8 mouse cellular contexts compared by ENCODE assay signal in the genomic region with DNA sequence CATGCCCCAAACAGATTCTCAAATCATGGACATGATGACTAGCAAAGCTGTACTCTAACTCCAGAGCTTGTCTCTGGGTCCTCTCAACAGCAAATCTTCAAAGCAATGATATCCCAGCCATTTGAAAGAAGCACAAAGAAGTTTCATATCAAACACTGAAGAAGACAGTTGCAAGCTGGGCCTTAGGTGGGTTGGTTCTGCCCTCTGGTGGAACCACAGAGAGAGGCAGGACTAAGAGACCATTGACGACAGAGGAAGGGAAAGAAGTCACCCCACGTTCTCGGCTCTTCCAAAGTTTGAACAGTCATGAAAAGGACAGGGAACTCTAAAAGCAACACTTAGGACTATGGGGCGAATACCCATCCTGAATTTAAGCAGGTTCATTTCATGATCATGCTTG. TPM values are rescaled to one million over a fixed set of nuclear protein-coding genes. Genes with fewer than 3 reads are reported as not detected.
DNase-seq lines count a peak whose midpoint lies in the region; ATAC-seq and TF ChIP-seq lines count a peak whose summit lies in the region.

No protein-coding gene starts in this region.

- no peak for DNase-seq in gastrocnemius, adult 2 months
- no peak for DNase-seq in gastrocnemius, adult 18-20 months (ENCODE audit: low spot score)
- peak; percentile 24 for DNase-seq in neural tube, embryonic 10.5 days (ENCODE audit: extremely low spot score, low spot score)
- peak; percentile 14 to 30 for DNase-seq in adrenal gland, postnatal 36 days
- peak; percentile 35 for DNase-seq in lung, postnatal 10 days
- no peak for DNase-seq in gastrocnemius, adult 8-10 months (ENCODE audit: low spot score in 2 of 2)
- DNase-seq in heart, adult 11 months, result no peak

- WGBS in neural tube, embryonic 15.5 days, result 21% methylated on average over 4 of the region's 4 CpGs

- ATAC-seq in neural tube, embryonic 15.5 days (ENCODE audit: low FRiP score), result no peak

- H3K9ac ChIP-seq in neural tube, embryonic 15.5 days (replicated peaks), result no peak overlapping the region

- no peak overlapping the region for H3K4me2 ChIP-seq in neural tube, embryonic 15.5 days

- no peaks in the 10 kb centered on the region for H3K9me3 ChIP-seq in neural tube, embryonic 15.5 days (replicated peaks)

- H3K4me1 ChIP-seq in neural tube, embryonic 15.5 days, result no peaks in the 10 kb centered on the region

- intact Hi-C loops in gastrocnemius, adult 2 months (cut with DNase I), result no loop called here

- no peaks in the 10 kb centered on the region for H3K36me3 ChIP-seq in neural tube, embryonic 15.5 days

- TF ChIP-seq CTCF in gastrocnemius, adult 2 months (IDR thresholded peaks at IDR 0.05), result peak; percentile 54

- H3K27ac ChIP-seq in gastrocnemius, adult 2 months, result no peak overlapping the region
- H3K27ac ChIP-seq in neural tube, embryonic 15.5 days (replicated peaks), result no peak overlapping the region

- no peaks in the 10 kb centered on the region for H3K27me3 ChIP-seq in neural tube, embryonic 15.5 days (replicated peaks)

- H3K4me3 ChIP-seq in gastrocnemius, adult 2 months, result no peak overlapping the region
- no peak overlapping the region for H3K4me3 ChIP-seq in neural tube, embryonic 15.5 days (replicated peaks)

RNA-seq across cellular contexts. Expression of a gene that starts 18.5 kb away (rescaled TPM):
- total RNA-seq in gastrocnemius, adult 2 months (2021), result under 1 TPM; 0.36 to 0.45 TPM
- under 1 TPM; 0.21 to 0.40 TPM for total RNA-seq in gastrocnemius, adult 18-20 months (2021)
- polyA plus RNA-seq in neural tube, embryonic 15.5 days (2015; fragmentation: Nextera tagmentation; extraction: Ambion mirVana), result 12.0 and 21.9 TPM in 2 replicates
- total RNA-seq in adrenal gland, postnatal 36 days (2021), result 1 to 10 TPM; 3.2 to 4.1 TPM
- total RNA-seq in gastrocnemius, adult 8-10 months (2022), result under 1 TPM; 0.17 to 0.85 (median 0.34) TPM

RNA-seq across cellular contexts. Expression of a gene that starts 36.8 kb away (rescaled TPM):
- total RNA-seq in gastrocnemius, adult 2 months (2021), result 1 to 10 TPM; 6.1 to 9.9 TPM
- 1 to 10 TPM; 3.8 TPM for total RNA-seq in gastrocnemius, adult 18-20 months (2021)
- 12.1 and 12.3 TPM in 2 replicates for polyA plus RNA-seq in neural tube, embryonic 15.5 days (2015; fragmentation: Nextera tagmentation; extraction: Ambion mirVana)
- total RNA-seq in adrenal gland, postnatal 36 days (2021), result 10 to 100 TPM; 11.6 to 14.4 TPM
- total RNA-seq in gastrocnemius, adult 8-10 months (2022), result 1 to 10 TPM; 3.6 to 4.7 (median 4.5) TPM

Comparison
In these comparisons a context has a peak if more than half of its experiments do, and no peak if none do; other contexts are left out.
1. DNase-seq: peak in neural tube, embryonic 10.5 days (single experiment), adrenal gland, postnatal 36 days (2 of 2) and lung, postnatal 10 days (single experiment); none in gastrocnemius, adult 2 months (single experiment), gastrocnemius, adult 18-20 months (single experiment), gastrocnemius, adult 8-10 months (0 of 2) and heart, adult 11 months (single experiment).